In the genomic region with DNA sequence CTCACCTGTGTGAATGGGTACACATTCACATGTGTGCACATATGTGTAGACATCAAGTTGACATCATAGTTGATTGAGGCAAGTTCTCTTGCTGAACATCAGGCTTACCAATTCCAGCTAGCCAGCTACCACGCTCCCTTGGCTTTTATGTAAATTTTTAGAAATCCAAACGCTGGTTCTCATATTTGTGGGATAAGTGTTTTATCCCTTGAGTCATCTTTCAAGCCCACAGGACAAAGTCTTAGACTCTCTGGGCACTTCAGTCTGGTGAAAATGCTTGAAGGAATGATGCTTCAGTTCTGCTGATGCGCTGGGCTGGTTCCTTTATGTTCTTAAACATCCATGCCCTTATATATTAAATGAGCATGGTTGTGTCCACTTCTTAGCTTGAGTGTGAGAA, we compare ENCODE assay signal across 22 mouse cellular contexts.
DNase-seq lines count a peak whose midpoint lies in the region; ATAC-seq and TF ChIP-seq lines count a peak whose summit lies in the region.
"Had no signal": no experiment of that assay in that cellular context is flagged by ENCODE, and none has a peak within 500 bp of the region (broad histone marks: within the 10 kb centered on the region; RNA-seq: fewer than 3 reads in every experiment).

No protein-coding gene starts in this region.

- no peak overlapping the region for H3K4me2 ChIP-seq in heart, embryonic 11.5 days
- H3K4me2 ChIP-seq: embryonic facial prominence, embryonic 13.5 days; embryonic facial prominence, embryonic 15.5 days; forebrain, embryonic 13.5 days; forebrain, embryonic 15.5 days had no signal

- no peak for TF ChIP-seq CTCF in Patski (IDR thresholded peaks at IDR 0.05)

- WGBS in heart, embryonic 10.5 days, result 86% methylated on average over 3 of the region's 3 CpGs
- WGBS in heart, embryonic 11.5 days (ENCODE audit: insufficient replicate concordance), result 88% methylated on average over 3 of the region's 3 CpGs

- H3K9me3 ChIP-seq in heart, embryonic 10.5 days, result no peaks in the 10 kb centered on the region
- H3K9me3 ChIP-seq in heart, embryonic 11.5 days (replicated peaks; ENCODE audit: control insufficient read depth, low read length), result no peaks in the 10 kb centered on the region
- H3K9me3 ChIP-seq: embryonic facial prominence, embryonic 15.5 days; forebrain, embryonic 13.5 days; forebrain, embryonic 15.5 days had no signal

- H3K9ac ChIP-seq in heart, embryonic 11.5 days (ENCODE audit: low read depth, low read length), result no peak overlapping the region
- H3K9ac ChIP-seq: embryonic facial prominence, embryonic 13.5 days; embryonic facial prominence, embryonic 15.5 days; forebrain, embryonic 13.5 days; forebrain, embryonic 15.5 days; forebrain, postnatal 0 days had no signal

- no peaks in the 10 kb centered on the region for H3K27me3 ChIP-seq in heart, embryonic 10.5 days (ENCODE audit: insufficient read depth, poor library complexity, severe bottlenecking)
- no peaks in the 10 kb centered on the region for H3K27me3 ChIP-seq in heart, embryonic 11.5 days (ENCODE audit: control insufficient read depth, insufficient read depth, low read length)
- H3K27me3 ChIP-seq in Patski, result no peaks in the 10 kb centered on the region
- H3K27me3 ChIP-seq: embryonic facial prominence, embryonic 13.5 days; embryonic facial prominence, embryonic 15.5 days; forebrain, embryonic 13.5 days; forebrain, embryonic 15.5 days had no signal

- no peak overlapping the region for H3K4me3 ChIP-seq in heart, embryonic 10.5 days
- no peak overlapping the region for H3K4me3 ChIP-seq in heart, embryonic 11.5 days (ENCODE audit: low read depth, low read length)
- H3K4me3 ChIP-seq: embryonic facial prominence, embryonic 13.5 days; embryonic facial prominence, embryonic 15.5 days; forebrain, embryonic 13.5 days; forebrain, embryonic 15.5 days had no signal

- CTCF ChIA-PET in Patski (lab: Charles Lee), result interaction anchor here (0.8 kb wide), 1 partner anchor 23 kb away, joined by 3 read pairs; no protein-coding TSS in a partner anchor

- POLR2A ChIA-PET in Patski (lab: Charles Lee), result interaction anchor here (1.3 to 1.4 kb wide), 2 partner anchors 23 to 82 kb away, joined by 3 to 5 read pairs; a partner anchor contains a TSS

- H3K4me1 ChIP-seq in heart, embryonic 10.5 days, result no peaks in the 10 kb centered on the region
- no peaks in the 10 kb centered on the region for H3K4me1 ChIP-seq in heart, embryonic 11.5 days (ENCODE audit: control insufficient read depth, insufficient read depth, low read length)
- H3K4me1 ChIP-seq: embryonic facial prominence, embryonic 13.5 days; embryonic facial prominence, embryonic 15.5 days; forebrain, embryonic 13.5 days; forebrain, embryonic 15.5 days had no signal

- in situ Hi-C loops in Patski (cut with MboI; ENCODE audit: low pct_unique_long_range_greater_than_20kb), result no loop called here

- H3K36me3 ChIP-seq in heart, embryonic 10.5 days, result no peaks in the 10 kb centered on the region
- no peaks in the 10 kb centered on the region for H3K36me3 ChIP-seq in heart, embryonic 11.5 days (ENCODE audit: control insufficient read depth, insufficient read depth, low read length)
- H3K36me3 ChIP-seq: embryonic facial prominence, embryonic 13.5 days; embryonic facial prominence, embryonic 15.5 days; forebrain, embryonic 15.5 days had no signal

- no peak for DNase-seq in frontal cortex, adult 2 months (ENCODE audit: extremely low spot score in 1 of 2, low spot score in 1 of 2)
- DNase-seq in heart, embryonic 10.5 days (ENCODE audit: low spot score), result peak; percentile 19
- DNase-seq in Patski (ENCODE audit: low read depth, low spot score), result peak; percentile 71
- no peak for DNase-seq in right cerebral cortex, adult 2 months (ENCODE audit: low spot score in 2 of 2)
- DNase-seq in layer of hippocampus, adult 9-11 months, result no peak
- DNase-seq: adrenal gland, adult 2 months; adrenal gland, postnatal 10 days; adrenal gland, postnatal 25 days; cerebellum, adult 11 months; cerebellum, adult 18-20 months; cerebellum, adult 8-10 months; cerebellum, adult 9-11 months; cerebellum, postnatal 14 days; cerebellum, postnatal 36 days; embryo, embryonic 11 days; forebrain, postnatal 0 days had no signal

- ATAC-seq in frontal cortex, adult (ENCODE audit: low TSS enrichment), result peak; percentile 44; the same call in 1 of the 2 replicates
- ATAC-seq in heart, embryonic 11.5 days (replicated peaks; ENCODE audit: insufficient number of reproducible peaks, low FRiP score, low TSS enrichment), result no peak
- peak; percentile 87 for ATAC-seq in Patski
- ATAC-seq: forebrain, embryonic 13.5 days; forebrain, embryonic 15.5 days; forebrain, postnatal 0 days had no signal

- H3K27ac ChIP-seq in heart, embryonic 10.5 days, result no peak overlapping the region
- H3K27ac ChIP-seq in heart, embryonic 11.5 days (ENCODE audit: low read depth, low read length), result no peak overlapping the region
- H3K27ac ChIP-seq: embryonic facial prominence, embryonic 13.5 days; embryonic facial prominence, embryonic 15.5 days; forebrain, embryonic 13.5 days; forebrain, embryonic 15.5 days had no signal

Comparison
In these comparisons a context has a peak if more than half of its experiments do, and no peak if none do; other contexts are left out.
1. DNase-seq: peak in heart, embryonic 10.5 days (single experiment) and Patski (single experiment); none in frontal cortex, adult 2 months (0 of 2), right cerebral cortex, adult 2 months (0 of 2) and layer of hippocampus, adult 9-11 months (single experiment).